Mouse (Mus musculus) left cerebral cortex, postnatal 25 days (tissue): Measurements from ENCODE around the gene Tiam1. TPM values are rescaled to one million over a fixed set of nuclear protein-coding genes. Genes with fewer than 3 reads are reported as not detected.
A peak's percentile ranks its signal among the peaks of the same experiment; 100 is the strongest.

Source experiments
- DNase-seq, 2 experiments: peaks; one replicate each; pipeline ENCODE4 v3.0.0; 2022; ENCODE audit warnings: low spot score in 2 of 2, mixed read lengths in 1 of 2
- intact Hi-C: fragments of 180-260 bp; cut with DNase I; formaldehyde crosslinking; loops from one replicate; pipeline ENCODE4 v1.15.1; 2025
- total RNA-seq, 2 experiments: library from RNA; stranded (reverse); gene quantifications; 2 replicates each; pipeline ENCODE4 v1.2.3; 2021

The Tiam1 gene
- total RNA-seq, 2 experiments from 2014 or later, result 108 to 118 TPM

DNA sequence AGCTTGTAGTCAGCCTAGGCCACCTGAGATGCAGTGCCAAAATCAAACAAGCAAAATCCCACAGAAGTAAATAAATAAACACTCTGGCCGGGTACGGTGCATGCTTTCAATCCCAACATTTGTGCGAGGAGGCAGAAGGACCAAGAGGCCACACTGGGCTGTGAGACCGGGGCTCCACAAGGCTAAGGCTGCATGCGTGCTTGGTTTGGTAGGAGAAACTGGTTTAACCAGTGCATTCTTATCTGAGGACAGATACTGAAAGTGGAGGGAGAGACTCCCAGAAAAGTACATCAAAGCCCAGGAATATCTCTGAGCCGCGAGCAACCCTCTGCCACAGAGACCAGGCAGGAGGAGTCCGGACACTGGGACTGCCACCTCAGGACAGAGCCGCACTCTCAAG lies 5.8 kb upstream of the Tiam1 start:
- intact Hi-C loops, result no loop called here

DNA sequence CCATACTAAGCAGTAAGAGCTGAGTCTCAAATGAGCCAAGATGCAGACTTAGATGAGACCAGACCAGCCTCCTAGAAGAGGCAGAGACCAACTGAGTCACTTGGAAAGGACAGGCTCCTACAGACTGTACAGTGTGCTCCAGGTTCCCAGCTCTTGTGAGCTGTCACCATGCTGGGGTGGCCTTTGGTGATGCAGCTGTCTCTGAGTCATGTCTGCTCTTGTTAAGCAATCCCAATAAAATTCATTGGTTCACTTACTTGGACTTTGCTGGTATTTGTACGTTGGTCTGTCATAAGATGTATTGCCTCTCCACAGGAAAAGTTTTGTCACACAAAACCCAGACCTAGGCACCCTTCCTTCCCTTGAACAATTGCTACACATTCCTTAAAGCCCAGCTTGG lies 1.7 kb upstream of the Tiam1 start:
- DNase-seq, result no peak
- intact Hi-C loops, result no loop called here

More for the DNA sequence above, 5.8 kb upstream of the Tiam1 start:
- DNase-seq, result no peak

DNA sequence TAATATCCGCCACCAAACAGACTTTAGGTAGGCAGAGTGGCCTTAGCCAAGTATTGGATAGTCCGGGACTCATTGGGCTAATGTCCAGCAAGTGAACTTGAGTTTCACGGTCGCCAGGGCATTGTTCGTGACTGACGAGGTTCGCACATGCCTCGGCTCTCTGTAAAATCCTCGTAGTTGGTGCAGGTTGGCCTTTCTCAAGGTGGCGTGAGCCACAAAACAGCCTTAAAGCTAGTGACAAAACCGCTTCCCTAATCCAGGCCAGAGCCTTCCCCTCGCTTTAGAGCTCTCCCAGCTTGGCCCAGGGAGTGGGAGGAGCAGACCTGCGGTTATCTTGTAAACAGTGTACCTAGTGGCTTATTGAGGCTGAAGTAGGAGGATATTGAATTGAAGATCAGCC lies 972 bp upstream of the Tiam1 start:
- no peak for DNase-seq
- intact Hi-C loops, result no loop called here

DNA sequence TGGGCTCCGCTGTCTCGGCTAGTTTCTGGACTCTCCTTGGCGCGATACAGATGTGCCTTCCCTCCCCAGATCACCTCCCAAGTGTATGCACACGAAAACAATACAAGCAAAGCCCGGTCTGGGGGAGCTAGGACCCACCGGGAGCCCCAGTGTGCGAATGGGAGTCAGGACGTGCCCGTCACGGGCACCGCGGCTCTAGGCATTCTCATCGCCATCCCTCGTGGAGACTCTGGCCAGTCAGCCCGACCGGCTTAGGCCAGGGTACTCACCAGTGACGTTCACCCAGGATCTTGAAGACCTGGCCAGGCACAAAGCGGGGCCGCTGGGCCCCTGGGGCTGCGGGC lies 181 bp downstream of the Tiam1 start:
- DNase-seq, result no peak

DNA sequence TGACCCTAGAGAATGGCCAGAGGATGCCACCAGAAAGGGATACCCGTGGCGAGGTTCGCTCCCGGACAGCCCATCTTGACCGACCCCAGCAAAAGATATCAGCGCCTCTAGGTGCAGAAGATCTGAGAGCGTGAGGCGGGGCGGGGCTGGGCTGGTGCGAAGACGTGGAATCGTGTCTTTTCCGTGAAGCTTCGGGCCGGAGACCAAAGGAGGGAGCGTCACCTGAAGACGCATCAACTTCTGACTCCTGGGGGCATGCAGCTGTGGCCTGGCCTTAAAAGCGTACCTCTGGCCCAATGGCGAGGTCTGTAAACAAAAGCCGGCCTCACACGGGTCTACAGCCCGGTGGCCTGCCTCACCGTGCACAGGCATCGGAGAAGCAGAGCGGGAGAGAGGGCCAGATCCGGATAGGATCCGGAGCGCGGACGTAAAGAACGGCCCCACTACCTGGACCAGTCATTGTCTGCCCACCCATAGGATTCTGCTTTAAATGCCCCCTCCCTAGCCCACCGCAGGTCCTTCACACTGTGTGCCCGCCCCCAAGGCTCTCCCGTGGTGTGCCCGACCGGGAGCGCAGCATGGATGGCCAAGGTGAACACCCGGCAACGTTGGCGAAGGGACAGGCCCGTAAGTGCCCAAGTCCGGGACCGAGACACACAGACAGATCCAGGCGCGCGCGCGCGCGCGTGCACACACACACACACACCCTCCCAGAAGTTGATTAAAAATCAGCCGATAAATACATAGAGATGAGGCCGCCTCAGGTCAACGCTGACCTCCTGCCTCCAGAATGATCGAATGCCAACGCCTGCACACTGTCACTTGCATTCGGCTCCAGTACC lies 774 bp downstream of the Tiam1 start:
- intact Hi-C loops, result no loop called here
- DNase-seq, result peak; percentile 52 to 63

More for the DNA sequence above, 181 bp downstream of the Tiam1 start:
- intact Hi-C loops, result no loop called here

DNA sequence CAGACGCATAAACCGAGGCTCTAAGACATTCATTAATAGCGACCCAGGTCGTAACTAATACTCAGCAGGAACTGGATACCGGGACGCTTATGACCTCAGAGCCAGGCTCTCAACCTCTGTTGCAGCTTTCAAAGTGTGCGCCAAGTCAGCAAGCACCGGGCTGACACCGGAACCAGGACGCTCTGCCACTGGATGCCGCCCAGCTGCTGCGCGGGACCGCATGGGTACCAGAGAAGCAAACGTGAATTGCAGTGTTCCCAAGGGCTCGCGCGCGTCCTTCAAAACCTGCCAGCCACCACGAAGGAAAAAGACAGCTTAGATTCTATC lies 1.4 kb downstream of the Tiam1 start:
- intact Hi-C loops, result no loop called here
- DNase-seq, result no peak

DNA sequence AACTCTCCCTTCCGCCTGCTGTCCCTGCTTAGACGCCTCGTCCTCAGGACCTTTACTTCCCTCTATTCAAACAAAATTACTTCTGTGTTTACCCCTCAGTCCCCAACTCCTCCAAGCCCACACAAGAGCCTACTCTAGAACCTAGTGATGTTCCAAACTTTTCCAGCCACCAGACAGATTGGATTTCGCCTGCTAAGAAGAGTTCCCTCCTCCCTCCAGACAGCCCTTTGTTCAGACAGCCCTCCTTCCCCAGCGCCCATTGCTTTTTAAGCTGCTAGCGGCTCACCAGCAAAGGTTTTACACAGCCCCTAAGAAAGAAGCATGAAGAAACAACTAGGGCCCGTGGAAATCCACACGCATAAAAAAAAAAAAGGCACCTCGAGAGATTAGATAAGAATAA lies 2.0 kb downstream of the Tiam1 start:
- intact Hi-C loops, result no loop called here
- DNase-seq, result no peak

DNA sequence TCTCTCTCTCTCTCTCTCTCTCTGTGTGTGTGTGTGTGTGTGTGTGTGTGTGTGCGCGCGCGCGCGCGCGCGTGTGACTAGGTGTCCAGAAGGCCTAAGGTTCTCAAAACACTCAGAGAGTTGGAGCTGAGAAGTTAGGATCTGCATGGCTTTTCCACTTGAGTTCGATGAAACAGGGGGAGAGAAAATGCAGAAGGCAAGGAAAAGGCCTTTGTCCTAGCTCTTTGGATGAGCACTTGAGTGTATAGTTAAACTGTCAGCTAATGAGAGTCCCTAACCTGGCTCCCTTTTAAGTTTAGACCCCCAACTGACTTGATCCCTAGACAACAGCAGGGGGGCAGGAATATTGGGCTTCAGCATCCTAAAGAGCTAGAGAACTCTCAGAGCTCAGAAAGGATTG lies 3.0 kb downstream of the Tiam1 start:
- DNase-seq, result no peak
- intact Hi-C loops, result no loop called here

DNA sequence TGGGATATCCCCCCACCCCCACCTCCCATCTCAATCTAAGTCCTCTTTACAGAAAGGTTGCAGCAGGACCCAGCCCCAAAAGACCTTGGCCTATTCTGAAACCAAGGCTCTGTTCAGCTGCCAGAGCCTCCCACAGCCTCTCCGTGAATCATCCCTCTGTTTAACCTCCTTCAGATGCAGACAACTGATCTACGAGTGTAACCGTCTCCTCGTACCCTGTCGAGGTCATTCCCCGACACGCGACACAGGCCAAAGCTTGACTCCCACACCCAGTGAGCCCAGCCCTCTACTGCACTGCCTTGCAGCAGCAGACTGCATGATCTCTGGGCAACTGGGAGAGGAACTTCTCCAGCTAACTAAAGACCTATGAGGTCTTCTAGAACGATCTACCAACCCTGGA lies 3.9 kb downstream of the Tiam1 start:
- no peak for DNase-seq
- intact Hi-C loops, result no loop called here

DNA sequence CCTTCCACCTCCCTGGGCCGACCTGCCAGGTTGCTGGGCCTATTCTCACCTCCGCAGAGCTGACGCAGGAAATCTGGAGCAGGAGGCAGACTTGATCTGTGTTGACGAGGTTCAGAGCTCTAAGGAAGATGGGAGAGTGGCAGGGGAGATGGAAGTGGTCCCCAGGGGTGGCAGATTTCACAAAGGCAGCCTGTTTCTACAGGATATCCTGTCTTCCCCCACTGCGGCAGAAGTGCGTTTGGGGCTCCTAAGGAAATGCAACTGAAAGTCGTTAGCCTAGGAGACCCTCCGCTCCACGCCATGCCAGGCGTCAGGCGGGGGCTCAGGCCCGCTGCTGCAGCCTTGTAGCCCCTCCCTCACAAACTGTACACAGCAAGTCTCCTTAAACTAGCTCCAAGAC lies 5.4 kb downstream of the Tiam1 start:
- intact Hi-C loops, result no loop called here
- no peak for DNase-seq

DNA sequence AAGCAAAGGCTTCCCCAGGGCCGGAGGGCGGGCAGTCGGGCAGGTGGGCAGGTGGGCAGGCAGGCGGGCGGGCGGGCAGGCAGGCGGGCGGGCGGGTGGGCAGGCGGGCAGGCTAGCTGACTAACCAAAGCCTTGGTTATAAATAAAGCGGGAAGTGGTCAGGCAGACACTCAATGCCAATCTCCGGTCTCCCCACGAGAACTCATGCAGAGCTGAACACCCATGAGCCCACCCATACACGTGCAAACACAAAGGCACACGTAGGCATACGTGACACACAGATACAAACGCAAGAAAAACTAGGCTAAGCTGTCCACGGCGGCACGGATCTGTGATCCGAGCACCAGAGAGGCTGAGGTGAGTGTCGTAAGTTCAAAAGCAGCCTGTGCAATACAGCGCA lies 6.4 kb downstream of the Tiam1 start:
- intact Hi-C loops, result no loop called here
- no peak for DNase-seq

DNA sequence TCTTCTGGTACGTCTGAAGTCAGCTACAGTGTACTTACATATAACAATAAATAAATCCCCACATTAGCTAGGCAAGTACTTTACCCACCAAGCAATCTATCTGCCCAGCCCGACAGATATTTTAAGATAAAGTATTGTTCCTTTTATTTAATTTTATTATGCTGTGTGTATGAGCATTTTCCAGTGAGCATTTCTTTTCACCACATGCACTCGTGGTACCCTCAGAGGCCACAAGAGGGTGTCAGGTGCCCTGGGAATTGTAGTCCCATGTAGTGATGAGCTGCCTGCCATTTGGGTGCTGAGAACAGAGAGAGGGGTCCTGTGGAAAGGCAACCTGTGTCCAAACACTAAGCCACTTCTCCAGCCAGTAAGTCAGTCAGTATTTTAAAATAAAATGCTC lies 8.0 kb downstream of the Tiam1 start:
- intact Hi-C loops, result no loop called here
- no peak for DNase-seq

DNA sequence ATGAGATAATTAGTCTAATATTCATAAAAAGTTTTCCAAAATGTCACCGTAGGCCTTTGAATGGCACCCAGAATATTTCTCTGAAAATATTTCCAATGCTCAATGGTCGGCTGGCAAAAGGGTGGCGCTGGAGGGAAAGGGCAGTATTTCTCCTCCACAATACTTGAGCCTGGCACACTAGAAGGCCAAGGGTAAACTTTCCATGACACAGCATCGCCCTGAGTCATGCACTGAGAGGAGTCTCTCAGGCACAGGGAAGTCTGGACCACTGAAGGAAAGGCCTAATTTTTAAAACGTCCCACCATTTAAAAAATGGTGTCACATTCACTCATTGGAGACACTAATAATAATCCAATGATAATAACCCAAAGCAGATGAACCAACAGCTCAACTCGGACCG lies 9.2 kb downstream of the Tiam1 start:
- intact Hi-C loops, result no loop called here

DNA sequence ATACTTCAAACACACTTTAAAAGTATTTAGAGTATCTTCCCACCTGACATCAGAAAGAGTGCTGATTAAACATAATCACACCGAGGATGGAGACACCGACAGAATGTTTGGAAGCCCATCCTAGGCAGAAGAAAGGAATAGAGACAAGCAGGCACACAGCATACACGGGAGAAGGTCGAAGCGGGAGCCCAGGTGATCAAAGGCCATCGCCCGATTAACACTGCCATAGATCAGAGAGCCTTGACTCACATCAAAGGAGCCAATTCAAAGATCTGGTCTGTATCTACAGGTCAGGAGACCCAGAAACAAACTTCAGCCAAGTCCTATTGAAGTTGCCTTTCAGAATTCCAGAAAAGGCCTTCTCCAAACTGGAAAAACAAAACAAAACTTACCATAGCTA lies 10.8 kb downstream of the Tiam1 start:
- intact Hi-C loops, result no loop called here
- DNase-seq, result no peak

More for the DNA sequence above, 9.2 kb downstream of the Tiam1 start:
- DNase-seq, result no peak

DNA sequence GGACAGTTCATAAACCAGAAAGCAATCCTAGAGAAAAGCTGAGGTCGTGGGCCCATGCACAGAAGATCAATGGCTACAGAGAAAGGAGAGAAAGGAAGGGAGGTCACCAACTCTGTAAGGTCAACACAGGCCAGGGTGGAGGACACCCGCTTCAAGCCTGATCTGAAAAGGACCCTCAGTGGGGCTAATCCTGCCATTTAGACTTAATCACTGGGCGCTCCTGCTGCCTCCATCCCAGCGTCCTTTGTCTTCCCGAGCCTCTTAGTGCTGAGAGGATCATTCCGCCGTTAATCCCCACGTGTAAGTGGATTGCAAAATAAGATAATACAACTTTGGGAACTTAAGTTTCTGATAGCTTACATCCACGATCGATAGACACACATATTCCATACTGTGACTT lies 11.2 kb downstream of the Tiam1 start:
- no peak for DNase-seq
- intact Hi-C loops, result no loop called here

DNA sequence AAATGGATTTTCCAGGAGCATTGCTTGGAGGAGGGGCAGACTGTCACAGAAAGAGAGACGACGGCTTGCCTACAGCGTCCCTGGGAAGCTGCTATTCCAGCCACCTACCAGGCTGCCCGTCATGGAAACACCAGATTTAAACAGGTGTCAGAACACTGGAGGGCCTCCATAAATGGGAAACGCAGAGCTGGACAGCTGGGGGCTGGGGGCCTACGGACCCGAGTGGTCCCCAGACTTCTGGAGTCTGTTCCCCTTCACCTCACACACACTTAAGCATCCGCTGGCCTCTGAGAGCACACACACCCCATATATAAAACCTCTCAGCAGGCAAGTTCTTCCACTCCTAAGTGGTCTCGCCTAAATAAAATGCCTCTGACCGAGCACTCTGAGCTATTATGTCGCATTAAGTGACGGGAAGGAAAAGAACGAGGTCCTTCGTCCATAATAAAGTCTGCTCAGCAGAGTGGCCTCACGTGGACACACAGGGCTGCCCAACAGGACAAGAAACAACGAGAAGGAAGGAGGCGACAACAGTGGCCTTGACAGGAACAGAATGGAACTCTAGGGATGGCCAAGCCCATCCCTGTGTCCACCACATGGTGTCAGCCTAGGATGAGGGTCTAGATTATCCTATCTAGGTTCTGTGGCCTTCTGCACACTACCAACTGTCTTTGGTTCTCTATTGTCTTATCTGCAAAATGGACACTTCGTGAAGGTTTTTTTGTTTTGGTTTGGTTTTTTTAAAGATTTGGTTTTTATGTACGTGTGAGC lies 14.6 kb downstream of the Tiam1 start:
- DNase-seq, result no peak
- intact Hi-C loops, result no loop called here

DNA sequence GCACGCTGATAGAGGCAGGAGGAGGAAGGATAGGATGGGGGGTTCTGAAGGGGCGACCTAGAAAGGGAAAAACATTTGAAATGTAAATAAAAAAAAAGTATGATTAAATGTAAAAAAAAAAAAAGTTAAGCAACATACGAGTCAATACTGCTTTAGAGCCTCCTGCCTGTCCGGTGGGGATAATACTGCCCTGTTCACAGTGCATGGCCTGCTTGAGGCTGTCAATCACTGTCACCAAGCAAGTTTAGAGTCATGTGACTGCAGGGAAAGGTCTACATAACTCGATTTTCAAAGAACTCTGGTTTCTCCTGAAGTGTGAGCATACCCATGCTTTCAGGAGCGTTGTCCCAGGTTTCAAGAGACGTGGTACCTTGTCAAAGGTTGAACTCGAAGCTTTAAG lies 15.2 kb downstream of the Tiam1 start:
- intact Hi-C loops, result no loop called here
- DNase-seq, result no peak

DNA sequence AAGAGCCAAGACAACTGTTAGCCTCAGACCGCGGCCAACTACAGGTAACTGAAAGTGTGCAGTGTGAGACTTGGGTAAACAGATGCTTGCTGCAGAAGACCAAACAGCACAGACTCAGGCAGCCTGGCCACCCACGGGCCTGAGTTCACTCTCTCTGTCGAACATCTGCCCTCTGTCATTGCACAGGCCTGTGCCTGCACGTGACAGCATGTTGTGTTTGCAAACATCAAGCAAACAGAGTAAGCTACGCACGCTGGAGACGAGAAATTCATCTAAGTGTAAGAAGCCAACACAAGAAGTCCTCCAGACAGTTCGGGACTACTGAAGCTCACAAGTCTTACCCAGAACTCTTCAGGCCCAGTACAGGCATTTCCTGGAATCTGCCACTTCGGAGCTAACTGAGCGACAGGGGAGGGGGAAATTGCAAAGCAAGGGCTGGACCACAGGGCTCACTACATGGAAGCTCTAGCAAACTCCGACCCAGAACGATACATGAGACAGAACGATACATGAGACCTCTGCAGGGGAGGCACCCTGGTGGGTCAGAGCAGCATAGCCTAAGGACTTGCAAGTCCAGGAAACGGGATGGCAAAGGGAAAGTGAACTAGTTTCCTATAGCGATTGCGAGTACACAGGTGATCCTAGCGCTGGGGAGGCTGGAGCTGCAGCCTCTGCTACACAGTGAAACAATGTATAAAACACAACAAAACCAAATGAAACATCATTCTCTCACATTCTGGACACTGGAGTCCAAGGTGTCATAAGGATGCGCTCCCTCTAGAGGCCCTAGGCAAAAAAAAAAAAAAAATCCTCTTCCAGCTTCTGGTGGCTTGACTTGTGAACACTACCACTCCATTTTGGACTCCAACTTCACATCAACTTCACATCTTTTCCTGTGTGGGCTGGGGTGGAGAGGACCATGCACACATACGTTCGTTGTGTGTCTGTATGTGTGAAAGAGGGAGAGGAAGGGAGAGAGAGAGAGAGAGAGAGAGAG lies 18.0 kb downstream of the Tiam1 start:
- DNase-seq, result no peak
- intact Hi-C loops, result no loop called here

DNA sequence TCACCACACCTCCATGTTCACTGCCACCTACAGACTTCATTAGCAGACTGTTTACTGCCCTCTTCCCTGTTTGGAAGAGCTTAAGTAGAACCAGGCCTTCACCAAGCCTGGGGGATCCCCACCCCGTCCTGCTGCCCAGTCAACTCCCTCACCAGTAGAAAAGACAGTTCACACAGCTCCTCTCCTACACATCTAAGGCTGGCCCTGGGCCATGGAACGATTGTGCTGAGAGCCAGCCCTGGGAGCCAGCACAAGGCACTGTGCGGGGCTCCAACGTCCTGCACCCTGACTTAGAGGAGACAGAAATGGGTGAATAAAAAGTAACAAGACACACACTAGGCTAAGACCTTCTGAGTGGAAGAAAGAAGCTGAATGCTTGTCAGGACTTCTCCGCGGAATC lies 20.5 kb downstream of the Tiam1 start:
- DNase-seq, result no peak
- intact Hi-C loops, result no loop called here

DNA sequence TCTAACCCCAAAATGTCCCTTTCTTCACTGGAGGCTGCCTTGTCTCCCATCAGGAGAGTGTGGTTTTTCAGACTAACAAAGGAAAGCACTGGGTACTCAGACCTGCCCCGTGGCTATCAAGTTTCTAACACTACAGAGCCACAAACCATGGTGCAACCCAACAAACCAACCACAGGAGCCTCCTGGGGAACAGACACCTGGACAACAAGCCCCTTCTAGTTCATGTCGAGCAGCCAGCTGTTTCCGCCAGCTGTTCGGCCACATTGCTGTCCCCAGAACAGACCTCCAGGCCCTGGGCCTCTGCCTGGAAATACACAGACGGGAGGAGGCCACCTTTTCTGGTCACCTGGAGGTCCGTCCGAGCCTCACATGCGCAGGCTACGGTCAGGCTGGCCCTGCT lies 21.1 kb downstream of the Tiam1 start:
- intact Hi-C loops, result no loop called here
- no peak for DNase-seq
